1 mouse cellular context compared by ENCODE assay signal in the genomic region with DNA sequence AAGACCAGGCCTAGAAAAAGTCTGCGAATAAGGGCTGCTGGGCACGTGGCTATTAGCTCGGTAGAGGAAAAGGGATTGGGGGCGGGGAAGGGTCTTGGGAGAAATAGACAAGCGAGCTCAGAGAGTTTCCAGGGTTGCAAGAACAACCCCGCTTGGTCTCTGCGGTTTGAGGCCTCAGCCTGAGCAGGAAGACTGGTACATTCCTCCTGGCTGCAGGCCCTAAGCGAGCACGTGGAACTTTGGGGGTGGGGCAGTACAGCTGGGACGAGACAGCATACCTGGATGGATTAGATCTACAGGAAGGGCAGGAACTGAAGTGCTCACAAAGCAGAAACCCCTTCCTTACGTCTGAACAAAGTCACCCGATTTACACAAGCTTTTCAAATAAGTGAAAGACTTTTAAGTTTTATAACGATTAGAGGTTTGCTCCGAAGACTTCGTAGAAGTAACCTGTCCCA.
TF ChIP-seq lines count a peak whose summit lies in the region.

No protein-coding gene starts in this region.

TF ChIP-seq in MEL, 35 proteins besides CTCF, POLR2A, EP300 and RAD21 (continued from another document):
- TF ChIP-seq HCFC1 (IDR thresholded peaks at IDR 0.05; ENCODE audit: low read depth, low read length): peak; percentile 62; the same call in 1 of the 2 replicates
